Mouse (Mus musculus) intestine, embryonic 15.5 days (tissue): ENCODE measurements around the gene Hmga1b. TPM values are rescaled to one million over a fixed set of nuclear protein-coding genes. Genes with fewer than 3 reads are reported as not detected.
"Not testable (repeated sequence)": the region's sequence is repeated elsewhere in the genome, so short reads cannot be mapped to it uniquely, and the experiment has no call there.

Experiments used
- ATAC-seq: fragments of 200-750 bp; cut with Nextera tagmentation; 2 replicates; pipeline ENCODE4 v1.8.0; 2017; ENCODE audit warnings: moderate TSS enrichment, moderate library complexity
- H3K27ac ChIP-seq: fragments of 300-500 bp; sonication (generic); 2 replicates; pipeline ENCODE4 v1.5.1; 2015; ENCODE audit warnings: mild to moderate bottlenecking, inconsistent platforms
- H3K27me3 ChIP-seq: fragments of 300-500 bp; sonication (generic); replicated peaks from 2 replicates; pipeline ENCODE4 v1.6.1; 2015; ENCODE audit warnings: inconsistent platforms
- H3K36me3 ChIP-seq: fragments of 300-500 bp; sonication (generic); 2 replicates; pipeline ENCODE4 v1.6.1; 2015; ENCODE audit warnings: inconsistent platforms
- H3K4me1 ChIP-seq: fragments of 300-500 bp; sonication (generic); replicated peaks from 2 replicates; pipeline ENCODE4 v1.6.1; 2015; ENCODE audit warnings: inconsistent platforms
- H3K4me2 ChIP-seq: fragments of 300-500 bp; sonication (generic); replicated peaks from 2 replicates; pipeline ENCODE4 v1.6.1; 2015; ENCODE audit warnings: mild to moderate bottlenecking, inconsistent platforms
- H3K4me3 ChIP-seq: fragments of 300-500 bp; sonication (generic); replicated peaks from 2 replicates; pipeline ENCODE4 v1.5.1; 2015; ENCODE audit warnings: inconsistent platforms
- H3K9ac ChIP-seq: fragments of 300-500 bp; sonication (generic); 2 replicates; pipeline ENCODE4 v1.6.1; 2015; ENCODE audit warnings: inconsistent platforms
- H3K9me3 ChIP-seq: fragments of 300-500 bp; sonication (generic); 2 replicates; pipeline ENCODE4 v1.6.1; 2016; ENCODE audit warnings: inconsistent platforms
- WGBS: fragments of 180-500 bp; shearing (Covaris S2); methylation state at CpG from one replicate; pipeline ENCODE4 v1.1.7; 2015; 5-methylcytosine and 5-hydroxymethylcytosine counted together
- polyA plus RNA-seq: library from polyadenylated mRNA; unstranded; fragments of >200 nt; fragmentation: Nextera tagmentation; extraction: Ambion mirVana; gene quantifications from 2 replicates; pipeline ENCODE4 v1.2.1, GENCODE M21; 2015

The Hmga1b gene
- polyA plus RNA-seq, 1 experiment from 2014 or later, result 10.3 TPM

DNA sequence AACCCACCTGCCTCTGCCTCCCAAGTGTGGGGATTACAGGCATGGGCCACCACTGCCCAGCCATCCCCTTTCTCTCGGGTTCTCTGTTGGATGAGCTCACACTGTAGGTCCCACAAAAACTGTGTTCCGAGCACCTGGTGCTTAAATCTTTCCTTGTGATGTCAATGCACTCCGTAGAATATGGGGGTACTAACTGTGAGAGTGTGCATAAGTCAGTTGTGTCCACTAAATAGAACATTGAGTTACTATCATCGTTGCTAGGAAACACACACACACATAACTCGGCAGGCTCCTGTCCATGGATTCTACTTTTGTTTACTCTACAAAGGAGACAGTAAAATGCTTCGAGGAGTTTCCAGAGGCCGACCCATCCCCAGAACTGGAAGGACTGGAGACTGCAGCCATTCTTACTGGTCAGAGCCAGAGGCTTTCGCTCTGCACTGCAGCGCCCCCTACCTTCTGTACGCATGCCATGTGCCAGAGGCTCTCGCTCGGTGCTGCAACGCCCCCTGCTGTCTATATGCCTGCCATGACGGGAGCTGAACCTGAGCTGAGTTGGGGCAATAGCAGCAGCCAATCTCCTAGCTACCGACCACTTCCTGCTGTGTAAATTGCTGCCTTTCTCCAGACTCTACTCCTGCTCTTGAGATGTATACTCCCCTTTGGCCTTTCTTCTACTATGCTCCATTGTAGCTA lies 13.3 kb downstream of the Hmga1b start:
- Histone ChIP-seq H3K9ac (no peak overlapping the region; the same call in 1 of the 2 replicates), H3K4me2 (0 out of 2 replicates have a peak overlapping the region, but pooled peaks have one; percentile 26), H3K36me3 (0 out of 2 replicates have a peak, but pooled peaks cover 6% of the 10 kb centered on the region), H3K4me1 (no peaks in the 10 kb centered on the region), H3K4me3 (no peak overlapping the region), H3K27me3 (no peaks in the 10 kb centered on the region), H3K27ac (no peak overlapping the region), H3K9me3 (no peaks in the 10 kb centered on the region)
- 21% methylated on average over 15 of the region's 15 CpGs for WGBS
- ATAC-seq, result peak; percentile 96

- no peak overlapping the region for H3K9ac ChIP-seq
- no peaks in the 10 kb centered on the region for H3K9me3 ChIP-seq
- no peaks in the 10 kb centered on the region for H3K4me1 ChIP-seq
- 0 out of 2 replicates have a peak, but pooled peaks cover 6% of the 10 kb centered on the region for H3K36me3 ChIP-seq
- H3K4me3 ChIP-seq, result no peak overlapping the region
- no peak for ATAC-seq
- WGBS, result 38% methylated on average over 6 of the region's 6 CpGs
- H3K4me2 ChIP-seq, result no peak overlapping the region
- H3K27ac ChIP-seq, result no peak overlapping the region
- H3K27me3 ChIP-seq, result no peaks in the 10 kb centered on the region
Observed at GRCm38 (mm10) chr11:120777123-120777522, 14.5 kb downstream of the Hmga1b start.

- ATAC-seq, result no peak
Observed at GRCm38 (mm10) chr11:120779876-120780275, 17.3 kb downstream of the Hmga1b start.

GRCm38 (mm10) chr11:120781361-120781760 lies 18.8 kb downstream of the Hmga1b start:
- 96% methylated on average over 6 of the region's 6 CpGs for WGBS
- H3K9me3 ChIP-seq, H3K4me2 ChIP-seq, H3K27me3 ChIP-seq, ATAC-seq, H3K27ac ChIP-seq, H3K9ac ChIP-seq, H3K4me3 ChIP-seq, H3K36me3 ChIP-seq: not testable (repeated sequence)
- H3K4me1 ChIP-seq, result peaks cover 15% of the 10 kb centered on the region

More at GRCm38 (mm10) chr11:120779876-120780275, 17.3 kb downstream of the Hmga1b start:
- H3K36me3 ChIP-seq, result 0 out of 2 replicates have a peak, but pooled peaks cover 6% of the 10 kb centered on the region
- no peak overlapping the region for H3K4me3 ChIP-seq
- H3K9me3 ChIP-seq, result no peaks in the 10 kb centered on the region
- 94% methylated on average over 1 of the region's 1 CpGs for WGBS
- H3K27ac ChIP-seq, result no peak overlapping the region
- no peaks in the 10 kb centered on the region for H3K27me3 ChIP-seq
- H3K9ac ChIP-seq, result no peak overlapping the region
- peaks cover 9% of the 10 kb centered on the region for H3K4me1 ChIP-seq
- H3K4me2 ChIP-seq, result no peak overlapping the region

DNA sequence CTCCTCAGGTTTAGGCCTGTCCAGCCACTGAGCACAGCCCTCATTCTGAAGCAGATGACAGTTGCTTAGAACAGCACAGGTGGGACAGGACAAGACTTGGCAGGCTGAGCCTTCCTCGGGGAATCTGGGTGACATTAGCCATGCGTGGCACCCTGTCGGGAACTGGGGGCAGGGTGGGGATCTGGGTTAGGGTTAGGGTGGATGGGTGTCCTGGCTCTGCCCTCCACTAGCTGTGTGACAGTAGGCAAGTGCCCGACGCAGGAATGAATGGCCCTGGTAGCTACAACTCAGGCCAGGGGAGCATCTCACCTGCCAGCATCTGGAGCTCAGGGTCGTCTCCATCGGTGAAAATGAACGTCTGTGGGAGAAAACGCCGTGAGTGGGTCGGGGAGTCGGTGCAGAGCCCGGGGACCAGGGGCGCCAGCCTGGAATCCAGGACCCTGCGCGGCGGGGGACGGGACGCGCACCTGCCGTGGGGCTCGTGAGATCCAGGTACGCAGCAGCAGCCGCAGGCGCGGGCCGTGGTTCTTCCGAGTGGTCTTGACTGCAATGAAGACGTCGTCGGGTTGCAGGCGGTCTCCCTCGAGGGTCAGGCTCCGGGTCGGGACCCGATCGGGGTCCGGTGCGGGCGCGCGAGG lies 21.0 kb downstream of the Hmga1b start:
- Histone ChIP-seq H3K4me1 (peaks cover 15% of the 10 kb centered on the region), H3K9me3 (no peaks in the 10 kb centered on the region), H3K4me3 (peak overlapping the region; percentile 95), H3K9ac (peak overlapping the region; percentile 95), H3K36me3 (peaks cover 30% of the 10 kb centered on the region), H3K27me3 (no peaks in the 10 kb centered on the region), H3K27ac (peak overlapping the region; percentile 79), H3K4me2 (peak overlapping the region; percentile 94)
- 1% methylated on average over 42 of the region's 42 CpGs for WGBS
- peak; percentile 16; the same call in 1 of the 2 replicates for ATAC-seq

- peaks cover 33% of the 10 kb centered on the region for H3K36me3 ChIP-seq
- peak within 1 kb of the TSS; percentile 95 for H3K9ac ChIP-seq
- no peaks in the 10 kb centered on the region for H3K27me3 ChIP-seq
- H3K27ac ChIP-seq, result peak within 1 kb of the TSS; percentile 79
- peak within 1 kb of the TSS; percentile 94 for H3K4me2 ChIP-seq
- ATAC-seq, result peak; percentile 91
- H3K4me1 ChIP-seq, result peaks cover 15% of the 10 kb centered on the region
- H3K4me3 ChIP-seq, result peak within 1 kb of the TSS; percentile 95
- H3K9me3 ChIP-seq, result no peaks in the 10 kb centered on the region
- WGBS, result under 1% methylated on average over 70 of the region's 107 CpGs
Observed at GRCm38 (mm10) chr11:120784064-120784791, 21.6 kb downstream of the Hmga1b start, which contains the start of the genes Rfng and Gps1. Gene Rfng, minus strand, starts transcription at chr11:120784207. Gene Gps1, plus strand, starts transcription at chr11:120784272.

DNA sequence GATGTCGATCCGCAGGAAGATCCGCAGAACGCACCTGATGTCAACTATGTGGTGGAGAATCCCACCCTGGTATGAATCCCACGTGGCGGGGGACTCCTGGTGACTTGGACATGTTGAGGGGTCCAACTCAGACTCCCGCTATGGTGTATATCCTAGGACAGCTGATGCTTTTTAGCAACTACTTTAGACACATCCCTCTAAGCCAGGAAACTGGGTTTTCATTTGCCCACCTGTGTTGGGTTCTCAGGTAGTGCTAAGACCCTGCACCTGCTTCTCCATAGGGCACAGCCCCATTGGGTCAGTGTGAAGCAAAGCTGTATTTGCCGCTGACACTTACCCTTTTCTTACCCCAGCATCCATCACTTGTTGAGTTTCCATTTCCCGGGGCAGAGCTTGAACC lies 22.6 kb downstream of the Hmga1b start:
- WGBS, result 35% methylated on average over 9 of the region's 9 CpGs
- H3K9ac ChIP-seq, result peak overlapping the region; percentile 95
- no peak overlapping the region for H3K27ac ChIP-seq
- H3K36me3 ChIP-seq, result peaks cover 41% of the 10 kb centered on the region
- H3K4me2 ChIP-seq, result peak overlapping the region; percentile 94
- ATAC-seq, result no peak
- peaks cover 15% of the 10 kb centered on the region for H3K4me1 ChIP-seq
- H3K4me3 ChIP-seq, result peak overlapping the region; percentile 95
- no peaks in the 10 kb centered on the region for H3K27me3 ChIP-seq
- H3K9me3 ChIP-seq, result no peaks in the 10 kb centered on the region

- H3K4me3 ChIP-seq, H3K27ac ChIP-seq, H3K27me3 ChIP-seq, H3K9me3 ChIP-seq, H3K4me2 ChIP-seq, H3K9ac ChIP-seq, ATAC-seq: not testable (repeated sequence)
- WGBS, result 93% methylated on average over 9 of the region's 10 CpGs
- peaks cover 59% of the 10 kb centered on the region for H3K36me3 ChIP-seq
- peaks cover 11% of the 10 kb centered on the region for H3K4me1 ChIP-seq
Observed at GRCm38 (mm10) chr11:120788460-120788859, 25.9 kb downstream of the Hmga1b start.

- H3K36me3 ChIP-seq, result peaks cover 61% of the 10 kb centered on the region
- no peak for ATAC-seq
- H3K9me3 ChIP-seq, result no peaks in the 10 kb centered on the region
- no peak overlapping the region for H3K4me3 ChIP-seq
- no peak overlapping the region for H3K4me2 ChIP-seq
- peaks cover 9% of the 10 kb centered on the region for H3K4me1 ChIP-seq
- 79% methylated on average over 4 of the region's 4 CpGs for WGBS
- no peak overlapping the region for H3K9ac ChIP-seq
- H3K27me3 ChIP-seq, result no peaks in the 10 kb centered on the region
- no peak overlapping the region for H3K27ac ChIP-seq
Observed at GRCm38 (mm10) chr11:120789355-120789754, 26.8 kb downstream of the Hmga1b start.

DNA sequence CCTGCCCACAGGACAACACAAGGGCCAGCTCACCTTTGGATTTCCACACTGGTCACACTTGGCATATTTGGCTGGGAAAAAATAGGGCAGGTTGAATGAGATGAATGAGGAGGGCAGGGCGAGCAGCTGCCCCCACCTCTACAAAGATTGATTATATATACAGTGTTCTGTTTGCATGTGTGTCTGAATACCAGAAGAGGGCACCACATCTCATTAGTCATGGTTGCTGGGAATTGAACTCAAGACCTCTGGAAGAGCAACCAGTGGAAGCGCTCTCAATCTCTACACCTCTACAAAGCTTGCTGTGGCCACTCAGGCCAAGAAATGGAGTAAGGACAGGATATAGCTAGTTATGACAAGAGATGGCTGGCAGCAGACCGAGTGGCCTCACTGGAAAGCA lies 27.2 kb downstream of the Hmga1b start:
- peaks cover 10% of the 10 kb centered on the region for H3K4me1 ChIP-seq
- H3K36me3 ChIP-seq, result peaks cover 64% of the 10 kb centered on the region
- 79% methylated on average over 3 of the region's 3 CpGs for WGBS

GRCm38 (mm10) chr11:120792652-120793051 lies 30.1 kb downstream of the Hmga1b start:
- Histone ChIP-seq H3K9me3 (no peaks in the 10 kb centered on the region), H3K4me1 (peaks cover 12% of the 10 kb centered on the region), H3K27ac (no peak overlapping the region), H3K36me3 (peaks cover 49% of the 10 kb centered on the region), H3K4me3 (no peak overlapping the region), H3K9ac (no peak overlapping the region), H3K27me3 (no peaks in the 10 kb centered on the region), H3K4me2 (no peak overlapping the region)
- WGBS, result 90% methylated on average over 9 of the region's 9 CpGs
- ATAC-seq, result no peak

More for the DNA sequence above, 27.2 kb downstream of the Hmga1b start:
- Histone ChIP-seq H3K27ac (no peak overlapping the region), H3K4me3 (no peak overlapping the region), H3K9me3 (no peaks in the 10 kb centered on the region), H3K9ac (no peak overlapping the region), H3K4me2 (no peak overlapping the region), H3K27me3 (no peaks in the 10 kb centered on the region)
- no peak for ATAC-seq
